9 mouse cellular contexts compared by ENCODE assay signal in genomic region chr10:40191338-40191979, GRCm38 (mm10). TPM values are rescaled to one million over a fixed set of nuclear protein-coding genes. Genes with fewer than 3 reads are reported as not detected.
DNase-seq lines count a peak whose midpoint lies in the region; ATAC-seq and TF ChIP-seq lines count a peak whose summit lies in the region.
"Had no signal": no experiment of that assay in that cellular context is flagged by ENCODE, and none has a peak within 500 bp of the region (broad histone marks: within the 10 kb centered on the region; RNA-seq: fewer than 3 reads in every experiment).

No protein-coding gene starts in this region.

- no peaks in the 10 kb centered on the region for H3K9me3 ChIP-seq in hindbrain, embryonic 10.5 days
- H3K9me3 ChIP-seq in hindbrain, embryonic 14.5 days (ENCODE audit: control insufficient read depth, low read length) = no peaks in the 10 kb centered on the region
- no peaks in the 10 kb centered on the region for H3K9me3 ChIP-seq in CH12.LX (replicated peaks; ENCODE audit: low read length)
- H3K9me3 ChIP-seq in liver, embryonic 15.5 days (replicated peaks) = no peaks in the 10 kb centered on the region
- H3K9me3 ChIP-seq: forebrain, embryonic 13.5 days had no signal

- dilution Hi-C loops in CH12.LX (cut with MboI; ENCODE audit: extremely low pct_ligation_motif_present, extremely low pct_unique_long_range_greater_than_20kb, low sequenced_read_pairs) = no loop called here

- H3K79me2 ChIP-seq in CH12.LX (replicated peaks; ENCODE audit: control insufficient read depth, extremely low read depth, insufficient read depth, poor library complexity, severe bottlenecking) = no peaks in the 10 kb centered on the region

- 0 out of 2 replicates have a peak overlapping the region, but pooled peaks have one; percentile 29 for H3K27ac ChIP-seq in hindbrain, embryonic 10.5 days
- no peak overlapping the region for H3K27ac ChIP-seq in hindbrain, embryonic 14.5 days
- no peak overlapping the region for H3K27ac ChIP-seq in CH12.LX (ENCODE audit: insufficient read depth, low read depth)
- no peak overlapping the region for H3K27ac ChIP-seq in liver, embryonic 15.5 days (replicated peaks)
- H3K27ac ChIP-seq: forebrain, embryonic 13.5 days had no signal

- 55% methylated on average over 22 of the region's 22 CpGs for WGBS in hindbrain, embryonic 10.5 days
- WGBS in hindbrain, embryonic 14.5 days = 71% methylated on average over 22 of the region's 22 CpGs
- WGBS in liver, embryonic 15.5 days (ENCODE audit: insufficient replicate concordance) = 17% methylated on average over 22 of the region's 22 CpGs

- TF ChIP-seq CTCF in CH12.LX (conservative IDR thresholded peaks at IDR 0.05 in 1 of 2, IDR thresholded peaks at IDR 0.05 in 1 of 2; ENCODE audit: low read depth in 2 of 2, low read length in 2 of 2) = no peak

- no peak overlapping the region for H3K9ac ChIP-seq in hindbrain, embryonic 14.5 days
- H3K9ac ChIP-seq in CH12.LX (ENCODE audit: insufficient read depth, low read depth) = peak overlapping the region; percentile 28; the same call in 1 of the 2 replicates
- H3K9ac ChIP-seq in liver, embryonic 15.5 days = peak overlapping the region; percentile 15; the same call in 1 of the 2 replicates
- H3K9ac ChIP-seq: forebrain, embryonic 13.5 days had no signal

- no peak for TF ChIP-seq RAD21 in CH12.LX (IDR thresholded peaks at IDR 0.05; ENCODE audit: low read depth, low read length)

- no peak overlapping the region for H3K4me3 ChIP-seq in hindbrain, embryonic 10.5 days
- H3K4me3 ChIP-seq in hindbrain, embryonic 14.5 days (replicated peaks; ENCODE audit: low read length) = no peak overlapping the region
- peak overlapping the region in 2 of 3 experiments; percentile 2 to 26 for H3K4me3 ChIP-seq in CH12.LX (replicated peaks in 1 of 3; ENCODE audit: low read depth in 2 of 3, low read length in 2 of 3, poor library complexity in 1 of 3)
- H3K4me3 ChIP-seq in liver, embryonic 15.5 days (replicated peaks) = peak overlapping the region; percentile 30
- H3K4me3 ChIP-seq: forebrain, embryonic 13.5 days had no signal

- ATAC-seq in hindbrain, embryonic 14.5 days (ENCODE audit: low FRiP score) = no peak
- ATAC-seq in erythroblast, adult 5-6 weeks (replicated peaks; ENCODE audit: low FRiP score, poor library complexity, severe bottlenecking) = 0 out of 2 replicates have a peak, but pooled peaks have one; percentile 35
- ATAC-seq in liver, embryonic 15.5 days (ENCODE audit: insufficient read depth) = no peak
- ATAC-seq: forebrain, embryonic 13.5 days had no signal

- H3K4me2 ChIP-seq in hindbrain, embryonic 14.5 days (replicated peaks) = no peak overlapping the region
- peak overlapping the region; percentile 94 for H3K4me2 ChIP-seq in CH12.LX (ENCODE audit: insufficient read depth, low read depth, poor library complexity, severe bottlenecking)
- H3K4me2 ChIP-seq in liver, embryonic 15.5 days = peak overlapping the region; percentile 60
- H3K4me2 ChIP-seq: forebrain, embryonic 13.5 days had no signal

- peaks cover 22% of the 10 kb centered on the region for H3K4me1 ChIP-seq in hindbrain, embryonic 10.5 days (replicated peaks)
- H3K4me1 ChIP-seq in hindbrain, embryonic 14.5 days (replicated peaks; ENCODE audit: control insufficient read depth, insufficient read depth, low read length) = no peaks in the 10 kb centered on the region
- H3K4me1 ChIP-seq in CH12.LX (ENCODE audit: control insufficient read depth in 1 of 2, insufficient read depth in 2 of 2) = peaks cover 5 to 18% of the 10 kb centered on the region in 2 experiments; a peak in 3 of 4 replicates
- peaks cover 30% of the 10 kb centered on the region for H3K4me1 ChIP-seq in liver, embryonic 15.5 days (replicated peaks)
- H3K4me1 ChIP-seq: forebrain, embryonic 13.5 days had no signal

- in situ Hi-C loops in CH12.LX (cut with MboI; ENCODE audit: low pct_ligation_motif_present, low pct_unique_long_range_greater_than_20kb, low sequenced_read_pairs) = no loop called here

- no peak for TF ChIP-seq POLR2A in CH12.LX (IDR thresholded peaks at IDR 0.05; ENCODE audit: low read depth, low read length)

- peak; percentile 9 for DNase-seq in hindbrain, embryonic 10.5 days (ENCODE audit: low spot score)
- DNase-seq in hindbrain, embryonic 14.5 days (ENCODE audit: low spot score) = no peak
- no peak for DNase-seq in CH12.LX (ENCODE audit: extremely low read depth)
- no peak for DNase-seq in left cerebral cortex, adult 18-20 months (ENCODE audit: low spot score in 2 of 2)
- no peak for DNase-seq in layer of hippocampus, adult 18-20 months (ENCODE audit: low spot score in 2 of 2)
- DNase-seq in cerebellum, adult 8-10 months = no peak

- no peaks in the 10 kb centered on the region for H3K36me3 ChIP-seq in hindbrain, embryonic 10.5 days
- no peaks in the 10 kb centered on the region for H3K36me3 ChIP-seq in hindbrain, embryonic 14.5 days (replicated peaks; ENCODE audit: control insufficient read depth, insufficient read depth)
- H3K36me3 ChIP-seq in CH12.LX (replicated peaks in 1 of 2; ENCODE audit: control insufficient read depth in 1 of 2, insufficient read depth in 1 of 2, low read length in 1 of 2) = no peaks in the 10 kb centered on the region
- no peaks in the 10 kb centered on the region for H3K36me3 ChIP-seq in liver, embryonic 15.5 days (replicated peaks)

- no peak for TF ChIP-seq EP300 in CH12.LX (IDR thresholded peaks at IDR 0.05; ENCODE audit: low read length)

- no peaks in the 10 kb centered on the region for H3K27me3 ChIP-seq in hindbrain, embryonic 10.5 days (ENCODE audit: insufficient read depth, poor library complexity, severe bottlenecking)
- no peaks in the 10 kb centered on the region for H3K27me3 ChIP-seq in hindbrain, embryonic 14.5 days (ENCODE audit: control insufficient read depth, insufficient read depth, low read length)
- no peaks in the 10 kb centered on the region for H3K27me3 ChIP-seq in CH12.LX (replicated peaks)
- peaks cover 61% of the 10 kb centered on the region for H3K27me3 ChIP-seq in liver, embryonic 15.5 days
- H3K27me3 ChIP-seq: forebrain, embryonic 13.5 days had no signal

TF ChIP-seq in CH12.LX, 34 proteins besides CTCF, POLR2A, EP300 and RAD21:
- no peak for TF ChIP-seq JUN (IDR thresholded peaks at IDR 0.05; ENCODE audit: insufficient read depth, low read depth, low read length)
- no peak for TF ChIP-seq ZMIZ1 (IDR thresholded peaks at IDR 0.05; ENCODE audit: low read depth, low read length)
- TF ChIP-seq MAZ (IDR thresholded peaks at IDR 0.05; ENCODE audit: low read depth, low read length) = no peak
- no peak for TF ChIP-seq ETS1 (conservative IDR thresholded peaks at IDR 0.05; ENCODE audit: low read depth, low read length)
- TF ChIP-seq ZC3H11A (IDR thresholded peaks at IDR 0.05; ENCODE audit: low read depth, low read length) = no peak
- no peak for TF ChIP-seq BHLHE40 (IDR thresholded peaks at IDR 0.05; ENCODE audit: low read depth, low read length)
- TF ChIP-seq NELFE (IDR thresholded peaks at IDR 0.05; ENCODE audit: low read depth, low read length) = no peak
- no peak for TF ChIP-seq ZNF384 (IDR thresholded peaks at IDR 0.05; ENCODE audit: low read depth, low read length)
- TF ChIP-seq PAX5 (IDR thresholded peaks at IDR 0.05; ENCODE audit: low read length) = no peak
- TF ChIP-seq UBTF (IDR thresholded peaks at IDR 0.05; ENCODE audit: low read depth, low read length) = no peak
- no peak for TF ChIP-seq ZKSCAN1 (IDR thresholded peaks at IDR 0.05; ENCODE audit: borderline replicate concordance, low read depth, low read length)
- TF ChIP-seq MAX (IDR thresholded peaks at IDR 0.05; ENCODE audit: low read length) = no peak
- no peak for TF ChIP-seq CHD1 (IDR thresholded peaks at IDR 0.05; ENCODE audit: low read depth, low read length)
- TF ChIP-seq USF2 (conservative IDR thresholded peaks at IDR 0.05; ENCODE audit: low read depth, low read length) = no peak
- TF ChIP-seq RCOR1 (conservative IDR thresholded peaks at IDR 0.05; ENCODE audit: low read depth, low read length) = no peak
TF ChIP-seq in CH12.LX: peak in this region for 0.

RNA-seq across cellular contexts. Expression of gene Slc16a10, which starts 49.4 kb away (rescaled TPM):
- polyA plus RNA-seq in hindbrain, embryonic 10.5 days (2016; fragmentation: Nextera tagmentation; extraction: Ambion mirVana) = 8.7 and 10.3 TPM in 2 replicates
- polyA plus RNA-seq in hindbrain, embryonic 14.5 days (2014; fragmentation: Nextera tagmentation; extraction: Ambion mirVana) = 9.7 and 16.9 TPM in 2 replicates
- 10.4 TPM in 2 replicates for total RNA-seq in CH12.LX (2012; rRNA removed)
- 4.5 TPM in 2 replicates for total RNA-seq in CH12.LX (2014; rRNA removed)
- polyA plus RNA-seq in CH12.LX (2012; ENCODE audit: insufficient read length, low read depth) = 3.5 and 4.1 TPM in 2 replicates
- total RNA-seq in erythroblast, adult 5-6 weeks (2015; ENCODE audit: low replicate concordance) = 440 and 459 TPM in 2 replicates
- total RNA-seq in erythroblast, adult 5-6 weeks (2017; ENCODE audit: low replicate concordance) = 461 and 469 TPM in 2 replicates
- polyA plus RNA-seq in liver, embryonic 15.5 days (2015; fragmentation: Nextera tagmentation; extraction: Ambion mirVana) = 79.2 and 87.6 TPM in 2 replicates
- 1 to 10 TPM; 3.2 to 4.1 TPM for total RNA-seq in left cerebral cortex, adult 18-20 months (2021)
- total RNA-seq in layer of hippocampus, adult 18-20 months (2021) = 1 to 10 TPM; 3.9 to 4.1 TPM

RNA-seq across cellular contexts. Expression of gene Rpf2, which starts 55.4 kb away (rescaled TPM):
- 74.8 and 91.8 TPM in 2 replicates for polyA plus RNA-seq in hindbrain, embryonic 10.5 days (2016; fragmentation: Nextera tagmentation; extraction: Ambion mirVana)
- polyA plus RNA-seq in hindbrain, embryonic 14.5 days (2014; fragmentation: Nextera tagmentation; extraction: Ambion mirVana) = 70.8 and 74.7 TPM in 2 replicates
- total RNA-seq in CH12.LX (2012; rRNA removed) (78.2 and 92.5 TPM in 2 replicates), CH12.LX (2014; rRNA removed) (174 and 197 TPM in 2 replicates)
- 101 and 147 TPM in 2 replicates for polyA plus RNA-seq in CH12.LX (2012; ENCODE audit: insufficient read length, low read depth)
- 24.6 and 26.8 TPM in 2 replicates for total RNA-seq in erythroblast, adult 5-6 weeks (2015; ENCODE audit: low replicate concordance)
- total RNA-seq in erythroblast, adult 5-6 weeks (2017; ENCODE audit: low replicate concordance) = 24.8 and 31.6 TPM in 2 replicates
- polyA plus RNA-seq in liver, embryonic 15.5 days (2015; fragmentation: Nextera tagmentation; extraction: Ambion mirVana) = 28.0 and 32.8 TPM in 2 replicates
- 10 to 100 TPM; 18.2 to 18.4 TPM for total RNA-seq in left cerebral cortex, adult 18-20 months (2021)
- total RNA-seq in layer of hippocampus, adult 18-20 months (2021) = 10 to 100 TPM; 19.2 to 20.4 TPM

Comparison
In these comparisons a context has a peak if more than half of its experiments do, and no peak if none do; other contexts are left out.
1. H3K4me3 ChIP-seq: peak in CH12.LX (2 of 3) and liver, embryonic 15.5 days (single experiment); none in hindbrain, embryonic 10.5 days (single experiment) and hindbrain, embryonic 14.5 days (single experiment).
2. RNA of gene Slc16a10, which starts 49.4 kb away (total RNA-seq): 440 to 469 TPM in erythroblast, adult 5-6 weeks; 4.5 to 10.4 TPM in CH12.LX, 3.9 to 4.1 TPM in layer of hippocampus, adult 18-20 months and 3.2 to 4.1 TPM in left cerebral cortex, adult 18-20 months; every median in the first group is over 10 times any median in the second.